Comparison of ENCODE assay signal across 21 mouse cellular contexts in the genomic region with DNA sequence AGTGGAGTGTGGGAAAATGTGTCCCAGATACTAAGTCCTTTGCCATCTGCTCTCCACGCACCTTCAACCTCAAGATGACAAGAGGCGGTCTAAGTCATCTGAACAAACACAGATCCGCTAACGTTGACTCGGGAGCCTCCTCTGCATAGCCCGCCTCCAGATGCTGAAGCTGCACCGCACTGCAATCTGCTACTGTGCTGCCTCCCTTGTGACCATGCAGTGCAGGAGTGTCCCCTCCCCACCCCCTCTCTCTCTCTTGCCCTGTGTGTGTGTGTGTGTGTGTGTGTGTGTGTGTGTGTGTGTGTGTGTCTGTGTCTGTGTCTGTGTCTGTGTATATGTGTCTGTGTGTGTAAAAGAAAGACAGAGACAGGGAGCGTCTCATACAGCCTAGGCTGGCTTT. TPM values are rescaled to one million over a fixed set of nuclear protein-coding genes. Genes with fewer than 3 reads are reported as not detected.
DNase-seq lines count a peak whose midpoint lies in the region; ATAC-seq and TF ChIP-seq lines count a peak whose summit lies in the region.
"Had no signal": no experiment of that assay in that cellular context is flagged by ENCODE, and none has a peak within 500 bp of the region (broad histone marks: within the 10 kb centered on the region; RNA-seq: fewer than 3 reads in every experiment).

No protein-coding gene starts in this region.

- no peak overlapping the region for H3K4me3 ChIP-seq in hindbrain, postnatal 0 days (ENCODE audit: low read length)
- no peak overlapping the region for H3K4me3 ChIP-seq in hindbrain, embryonic 14.5 days (replicated peaks; ENCODE audit: low read length)
- H3K4me3 ChIP-seq in midbrain, embryonic 13.5 days (replicated peaks): no peak overlapping the region
- no peak overlapping the region for H3K4me3 ChIP-seq in midbrain, embryonic 10.5 days
- H3K4me3 ChIP-seq: embryonic facial prominence, embryonic 12.5 days; heart, embryonic 13.5 days had no signal

- peak; percentile 58 for ATAC-seq in hindbrain, postnatal 0 days
- no peak for ATAC-seq in hindbrain, embryonic 14.5 days (ENCODE audit: low FRiP score)
- ATAC-seq in midbrain, embryonic 13.5 days: 0 out of 2 replicates have a peak, but pooled peaks have one; percentile 65
- ATAC-seq: intestine, postnatal 0 days had no signal

- no peaks in the 10 kb centered on the region for H3K9me3 ChIP-seq in hindbrain, postnatal 0 days (ENCODE audit: low read length)
- no peaks in the 10 kb centered on the region for H3K9me3 ChIP-seq in hindbrain, embryonic 14.5 days (ENCODE audit: control insufficient read depth, low read length)
- no peaks in the 10 kb centered on the region for H3K9me3 ChIP-seq in midbrain, embryonic 13.5 days
- H3K9me3 ChIP-seq in midbrain, embryonic 10.5 days (replicated peaks): no peaks in the 10 kb centered on the region
- H3K9me3 ChIP-seq: embryonic facial prominence, embryonic 12.5 days; heart, embryonic 13.5 days had no signal

- no peaks in the 10 kb centered on the region for H3K36me3 ChIP-seq in hindbrain, postnatal 0 days (ENCODE audit: insufficient read depth, low read length)
- no peaks in the 10 kb centered on the region for H3K36me3 ChIP-seq in hindbrain, embryonic 14.5 days (replicated peaks; ENCODE audit: control insufficient read depth, insufficient read depth)
- H3K36me3 ChIP-seq in midbrain, embryonic 13.5 days: no peaks in the 10 kb centered on the region
- peaks cover 12% of the 10 kb centered on the region for H3K36me3 ChIP-seq in midbrain, embryonic 10.5 days
- H3K36me3 ChIP-seq: embryonic facial prominence, embryonic 12.5 days; heart, embryonic 13.5 days had no signal

- no peaks in the 10 kb centered on the region for H3K27me3 ChIP-seq in hindbrain, postnatal 0 days (ENCODE audit: insufficient read depth, low read length)
- H3K27me3 ChIP-seq in hindbrain, embryonic 14.5 days (ENCODE audit: control insufficient read depth, insufficient read depth, low read length): no peaks in the 10 kb centered on the region
- H3K27me3 ChIP-seq in midbrain, embryonic 13.5 days: no peaks in the 10 kb centered on the region
- H3K27me3 ChIP-seq in midbrain, embryonic 10.5 days (ENCODE audit: low read depth, poor library complexity, severe bottlenecking): no peaks in the 10 kb centered on the region
- H3K27me3 ChIP-seq: embryonic facial prominence, embryonic 12.5 days; heart, embryonic 13.5 days had no signal

- no peak overlapping the region for H3K4me2 ChIP-seq in hindbrain, postnatal 0 days (ENCODE audit: low read depth, low read length)
- no peak overlapping the region for H3K4me2 ChIP-seq in hindbrain, embryonic 14.5 days (replicated peaks)
- H3K4me2 ChIP-seq in midbrain, embryonic 13.5 days (replicated peaks): no peak overlapping the region
- H3K4me2 ChIP-seq: embryonic facial prominence, embryonic 12.5 days; heart, embryonic 13.5 days had no signal

- WGBS in hindbrain, postnatal 0 days: 65% methylated on average over 8 of the region's 8 CpGs
- WGBS in hindbrain, embryonic 14.5 days: 81% methylated on average over 8 of the region's 8 CpGs
- WGBS in midbrain, embryonic 13.5 days: 84% methylated on average over 8 of the region's 8 CpGs
- WGBS in midbrain, embryonic 10.5 days: 87% methylated on average over 8 of the region's 8 CpGs

- no peak overlapping the region for H3K9ac ChIP-seq in hindbrain, postnatal 0 days (replicated peaks; ENCODE audit: low read length)
- H3K9ac ChIP-seq in hindbrain, embryonic 14.5 days: no peak overlapping the region
- H3K9ac ChIP-seq in midbrain, embryonic 13.5 days (replicated peaks): no peak overlapping the region
- H3K9ac ChIP-seq: embryonic facial prominence, embryonic 12.5 days; heart, embryonic 13.5 days had no signal

- H3K27ac ChIP-seq in hindbrain, postnatal 0 days: 0 out of 2 replicates have a peak overlapping the region, but pooled peaks have one; percentile 56
- no peak overlapping the region for H3K27ac ChIP-seq in hindbrain, embryonic 14.5 days
- H3K27ac ChIP-seq in midbrain, embryonic 13.5 days: no peak overlapping the region
- no peak overlapping the region for H3K27ac ChIP-seq in midbrain, embryonic 10.5 days (replicated peaks)
- H3K27ac ChIP-seq: embryonic facial prominence, embryonic 12.5 days; heart, embryonic 13.5 days; macrophage had no signal

- no peaks in the 10 kb centered on the region for H3K4me1 ChIP-seq in hindbrain, postnatal 0 days (ENCODE audit: insufficient read depth, low read length)
- H3K4me1 ChIP-seq in hindbrain, embryonic 14.5 days (replicated peaks; ENCODE audit: control insufficient read depth, insufficient read depth, low read length): no peaks in the 10 kb centered on the region
- H3K4me1 ChIP-seq in midbrain, embryonic 13.5 days (replicated peaks): no peaks in the 10 kb centered on the region
- H3K4me1 ChIP-seq in midbrain, embryonic 10.5 days: no peaks in the 10 kb centered on the region
- H3K4me1 ChIP-seq: embryonic facial prominence, embryonic 12.5 days; heart, embryonic 13.5 days had no signal

- DNase-seq in embryo, embryonic 10 days (ENCODE audit: low spot score): peak; percentile 13
- DNase-seq in embryo, embryonic 9.5 days (ENCODE audit: extremely low spot score): no peak
- DNase-seq in hindbrain, postnatal 0 days (ENCODE audit: low spot score): no peak
- DNase-seq in hindbrain, embryonic 14.5 days (ENCODE audit: low spot score): no peak
- no peak for DNase-seq in midbrain, embryonic 10.5 days (ENCODE audit: low spot score)
- DNase-seq in embryo, embryonic 11 days: peak; percentile 18
- no peak for DNase-seq in spleen, postnatal 10 days (ENCODE audit: low spot score in 2 of 2)
- DNase-seq: adrenal gland, postnatal 14 days; cerebellum, adult 9-10 months; gastrocnemius, postnatal 10 days; heart, adult 18-20 months; layer of hippocampus, postnatal 36 days; thymus, adult 18-20 months; thymus, postnatal 36 days had no signal

- no peak for TF ChIP-seq CTCF in hindbrain, postnatal 0 days (IDR thresholded peaks at IDR 0.05; ENCODE audit: low read depth)

RNA-seq across cellular contexts. Expression of a gene that starts 32.8 kb away (rescaled TPM):
- total RNA-seq in hindbrain, postnatal 0 days (2014; rRNA removed): 0.26 and 1.0 TPM in 2 replicates
- polyA plus RNA-seq in hindbrain, postnatal 0 days (2015; fragmentation: Nextera tagmentation; extraction: Ambion mirVana): 0.78 and 0.85 TPM in 2 replicates
- polyA plus RNA-seq in hindbrain, embryonic 14.5 days (2014; fragmentation: Nextera tagmentation; extraction: Ambion mirVana): 0.17 and 0.33 TPM in 2 replicates
- polyA plus RNA-seq in midbrain, embryonic 13.5 days (2015; fragmentation: Nextera tagmentation; extraction: Ambion mirVana): 0.12 and 0.27 TPM in 2 replicates
- 0.19 and 0.21 TPM in 2 replicates for polyA plus RNA-seq in midbrain, embryonic 10.5 days (2016; fragmentation: Nextera tagmentation; extraction: Ambion mirVana)
- total RNA-seq: heart, adult 18-20 months; heart, postnatal 25 days; liver, adult 2 months had no signal
- polyA plus RNA-seq: liver, adult 2 months; macrophage had no signal

RNA-seq across cellular contexts. Expression of a gene that starts 51.5 kb away (rescaled TPM):
- 32.9 and 45.6 TPM in 2 replicates for total RNA-seq in hindbrain, postnatal 0 days (2014; rRNA removed)
- polyA plus RNA-seq in hindbrain, postnatal 0 days (2015; fragmentation: Nextera tagmentation; extraction: Ambion mirVana): 73.0 and 79.3 TPM in 2 replicates
- 68.9 and 73.3 TPM in 2 replicates for polyA plus RNA-seq in hindbrain, embryonic 14.5 days (2014; fragmentation: Nextera tagmentation; extraction: Ambion mirVana)
- polyA plus RNA-seq in midbrain, embryonic 13.5 days (2015; fragmentation: Nextera tagmentation; extraction: Ambion mirVana): 84.1 and 84.6 TPM in 2 replicates
- 63.4 and 64.7 TPM in 2 replicates for polyA plus RNA-seq in midbrain, embryonic 10.5 days (2016; fragmentation: Nextera tagmentation; extraction: Ambion mirVana)

Comparison
In these comparisons a context has a peak if more than half of its experiments do, and no peak if none do; other contexts are left out.
1. DNase-seq: peak in embryo, embryonic 10 days (single experiment) and embryo, embryonic 11 days (single experiment); none in embryo, embryonic 9.5 days (single experiment), hindbrain, postnatal 0 days (single experiment), hindbrain, embryonic 14.5 days (single experiment), midbrain, embryonic 10.5 days (single experiment) and spleen, postnatal 10 days (0 of 2).